Mouse (Mus musculus) frontal cortex, adult (tissue): Measurements from ENCODE around the gene 1700001C19Rik.
"Not testable (repeated sequence)": the region's sequence is repeated elsewhere in the genome, so short reads cannot be mapped to it uniquely, and the experiment has no call there.

ENCODE experiments used
- ATAC-seq: cut with Nextera tagmentation; 2 replicates; pipeline ENCODE4 v1.9.2; 2017; ENCODE audit warnings: mild to moderate bottlenecking, moderate library complexity, mixed read lengths; ENCODE audit not compliant: low TSS enrichment

1700001C19Rik gene

GRCm38 (mm10) chr17:47430815-47431214 lies 6.4 kb downstream of the 1700001C19Rik start:
- ATAC-seq = no peak

GRCm38 (mm10) chr17:47428831-47429304 lies 8.3 kb downstream of the 1700001C19Rik start:
- no peak for ATAC-seq

GRCm38 (mm10) chr17:47427316-47427715 lies 9.9 kb downstream of the 1700001C19Rik start:
- ATAC-seq = no peak

GRCm38 (mm10) chr17:47424186-47424585 lies 13.0 kb downstream of the 1700001C19Rik start:
- no peak for ATAC-seq

- ATAC-seq = not testable (repeated sequence)
Measured at GRCm38 (mm10) chr17:47422616-47423015, 14.6 kb downstream of the 1700001C19Rik start.

- no peak for ATAC-seq
Measured at GRCm38 (mm10) chr17:47421566-47421965, 15.6 kb downstream of the 1700001C19Rik start.

GRCm38 (mm10) chr17:47420195-47420594 lies 17.0 kb downstream of the 1700001C19Rik start:
- no peak for ATAC-seq

GRCm38 (mm10) chr17:47409897-47410861 lies 27.0 kb downstream of the 1700001C19Rik start:
- peak; percentile 77; the same call in 1 of the 2 replicates for ATAC-seq

- peak; percentile 44; the same call in 1 of the 2 replicates for ATAC-seq
Measured at GRCm38 (mm10) chr17:47408558-47408898, 28.6 kb downstream of the 1700001C19Rik start.

GRCm38 (mm10) chr17:47407717-47408557 lies 29.2 kb downstream of the 1700001C19Rik start:
- no peak for ATAC-seq

- no peak for ATAC-seq
Measured at GRCm38 (mm10) chr17:47400451-47400850, 36.7 kb downstream of the 1700001C19Rik start, which contains the start of gene Guca1a. Guca1a (minus strand) TSS chr17:47400584.

- ATAC-seq = no peak
Measured at GRCm38 (mm10) chr17:47399091-47399490, 38.1 kb downstream of the 1700001C19Rik start.

- ATAC-seq = no peak
Measured at GRCm38 (mm10) chr17:47395376-47395913, 41.7 kb downstream of the 1700001C19Rik start.

GRCm38 (mm10) chr17:47394223-47394869 lies 42.8 kb downstream of the 1700001C19Rik start:
- no peak for ATAC-seq

- ATAC-seq = no peak
Measured at GRCm38 (mm10) chr17:47386649-47387048, 50.5 kb downstream of the 1700001C19Rik start.

GRCm38 (mm10) chr17:47385145-47385544 lies 52.0 kb downstream of the 1700001C19Rik start, which contains the start of gene Guca1b:
Guca1b (plus strand) TSS chr17:47385393.
- ATAC-seq = no peak

GRCm38 (mm10) chr17:47384064-47384463 lies 53.1 kb downstream of the 1700001C19Rik start:
- no peak for ATAC-seq

GRCm38 (mm10) chr17:47383266-47383665 lies 53.9 kb downstream of the 1700001C19Rik start:
- ATAC-seq = no peak

- no peak for ATAC-seq
Measured at GRCm38 (mm10) chr17:47381917-47382316, 55.3 kb downstream of the 1700001C19Rik start.

GRCm38 (mm10) chr17:47378133-47378532 lies 59.0 kb downstream of the 1700001C19Rik start:
- ATAC-seq = no peak

GRCm38 (mm10) chr17:47376779-47377280 lies 60.3 kb downstream of the 1700001C19Rik start:
- no peak for ATAC-seq
